Mouse (Mus musculus) cerebellum, adult 9-10 months (tissue): ENCODE measurements around the gene Ly6g6c.
"Not testable (repeated sequence)": the region's sequence is repeated elsewhere in the genome, so short reads cannot be mapped to it uniquely, and the experiment has no call there.

Experiments used
- DNase-seq: peaks from one replicate; pipeline ENCODE4 v3.0.0; 2022

The Ly6g6c gene

GRCm38 (mm10) chr17:35031880-35032279 is 33.3 kb upstream of the Ly6g6c start:
- no peak for DNase-seq

- no peak for DNase-seq
These were observed 32.8 kb upstream of the Ly6g6c start for GRCm38 (mm10) chr17:35032323-35032870.

- not testable (repeated sequence) for DNase-seq
These were observed 31.5 kb upstream of the Ly6g6c start for GRCm38 (mm10) chr17:35033703-35034102.

GRCm38 (mm10) chr17:35034896-35035295 is 30.3 kb upstream of the Ly6g6c start:
- no peak for DNase-seq

- DNase-seq: no peak
These were observed 25.9 kb upstream of the Ly6g6c start for GRCm38 (mm10) chr17:35039121-35039873.

GRCm38 (mm10) chr17:35043794-35044193 is 21.4 kb upstream of the Ly6g6c start:
- DNase-seq: no peak

GRCm38 (mm10) chr17:35044904-35045806 is 20.0 kb upstream of the Ly6g6c start:
- DNase-seq: no peak

- peak; percentile 61 for DNase-seq
These were observed 19.1 kb upstream of the Ly6g6c start for GRCm38 (mm10) chr17:35045807-35046680.

GRCm38 (mm10) chr17:35046681-35047455 is 18.3 kb upstream of the Ly6g6c start, which contains the start of gene Msh5:
Msh5 (minus strand) TSS chr17:35046745.
- peak; percentile 96 for DNase-seq

- DNase-seq: no peak
These were observed 17.5 kb upstream of the Ly6g6c start for GRCm38 (mm10) chr17:35047688-35048087.

- no peak for DNase-seq
These were observed 16.8 kb upstream of the Ly6g6c start for GRCm38 (mm10) chr17:35048149-35048931.

- DNase-seq: no peak
These were observed 16.2 kb upstream of the Ly6g6c start for GRCm38 (mm10) chr17:35048932-35049440.

GRCm38 (mm10) chr17:35049561-35050016 is 15.6 kb upstream of the Ly6g6c start, which contains the start of gene Clic1:
Clic1 (plus strand) TSS chr17:35049966.
- DNase-seq: no peak

- DNase-seq: no peak
These were observed 14.9 kb upstream of the Ly6g6c start for GRCm38 (mm10) chr17:35050126-35050750.

- DNase-seq: peak; percentile 67
These were observed 13.8 kb upstream of the Ly6g6c start for GRCm38 (mm10) chr17:35051156-35052086.

GRCm38 (mm10) chr17:35052271-35052798 is 12.9 kb upstream of the Ly6g6c start:
- DNase-seq: no peak

- no peak for DNase-seq
These were observed 9.3 kb upstream of the Ly6g6c start for GRCm38 (mm10) chr17:35055691-35056495.

- no peak for DNase-seq
These were observed 8.1 kb upstream of the Ly6g6c start for GRCm38 (mm10) chr17:35057090-35057489.
